Mouse (Mus musculus): ENCODE results near the gene 4932411N23Rik. TPM values are rescaled to one million over a fixed set of nuclear protein-coding genes. Genes with fewer than 3 reads are reported as not detected.
"Not testable (repeated sequence)": the region's sequence is repeated elsewhere in the genome, so short reads cannot be mapped to it uniquely, and the experiment has no call there.

The 4932411N23Rik gene
- not detected for total RNA-seq (2022)

DNA sequence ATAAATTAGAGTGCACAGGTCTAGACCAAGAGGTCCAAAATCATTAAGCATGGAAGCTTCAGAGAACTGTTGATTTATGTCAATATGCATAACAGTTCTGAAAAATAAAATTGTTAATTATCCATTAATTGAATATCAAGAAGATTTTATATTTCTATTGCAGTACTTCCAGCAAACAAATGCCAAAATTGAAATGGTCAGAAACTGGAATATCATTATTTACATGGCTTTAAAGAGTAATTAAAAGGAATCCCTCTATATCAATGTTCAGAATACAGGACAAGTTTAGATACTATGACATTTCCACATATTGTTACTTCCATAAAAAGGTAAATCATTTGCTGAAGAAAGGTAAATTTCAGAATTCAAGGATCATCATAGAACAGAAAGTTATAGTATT lies at the start of gene 4932411N23Rik:
Gene 4932411N23Rik (minus strand): TSS at position 101 of the 400 bp plus-strand sequence.
- DNase-seq (ENCODE audit: low spot score) = no peak

DNA sequence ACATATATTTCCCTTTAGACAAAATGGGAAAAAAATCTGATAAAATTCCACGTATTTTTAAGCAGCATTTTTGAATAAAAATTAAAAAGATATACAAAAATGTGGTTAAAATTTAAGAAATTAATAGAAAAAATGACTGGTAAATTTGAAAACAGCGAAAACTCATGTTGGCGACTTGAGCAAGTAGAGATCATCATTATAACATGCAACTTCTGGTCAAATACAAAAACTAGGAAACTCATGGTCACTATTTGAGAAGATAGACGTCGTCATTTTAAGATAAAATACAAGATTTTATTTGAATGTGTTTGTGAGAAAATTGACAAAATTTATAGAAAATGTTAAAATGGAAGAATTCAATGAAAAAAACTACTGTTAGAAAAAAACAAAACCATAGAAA lies 35.8 kb downstream of the 4932411N23Rik start:
- DNase-seq (ENCODE audit: low spot score) = no peak

DNA sequence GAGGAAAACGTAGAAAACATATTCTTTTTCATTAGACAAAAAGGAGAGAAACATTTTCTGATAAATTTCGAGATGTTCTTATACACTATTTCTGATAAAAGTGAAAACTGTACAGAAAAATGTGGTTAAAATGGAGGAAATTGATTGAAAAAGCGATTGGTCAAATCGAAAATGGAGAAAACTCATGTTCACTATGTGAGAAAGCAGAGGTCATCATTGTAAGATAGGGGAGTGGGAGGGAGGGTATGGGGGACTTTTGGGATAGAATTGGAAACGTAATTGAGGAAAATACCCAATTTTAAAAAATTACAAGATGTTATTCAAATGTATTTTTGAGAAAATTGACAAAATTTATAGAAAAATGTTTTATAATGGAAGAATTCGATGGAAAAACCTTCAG lies 38.0 kb downstream of the 4932411N23Rik start:
- not testable (repeated sequence) for DNase-seq (ENCODE audit: low spot score)

GRCm38 (mm10) chrX:126774846-126775245 lies 40.8 kb downstream of the 4932411N23Rik start:
- not testable (repeated sequence) for DNase-seq (ENCODE audit: low spot score)

GRCm38 (mm10) chrX:126773511-126773910 lies 42.2 kb downstream of the 4932411N23Rik start:
- DNase-seq (ENCODE audit: low spot score) = not testable (repeated sequence)

Other genes starting within 250 kb of the 4932411N23Rik start
- gene Gm382, start 224.1 kb upstream of the 4932411N23Rik start, total RNA-seq (2022) = not detected

All from heart, adult 8-10 months (tissue).